Mouse (Mus musculus) bone marrow, adult 2 months (tissue): ENCODE measurements around the gene Nbas.

Source experiments
- CTCF ChIP-seq: fragments of 200-500 bp; IDR thresholded peaks from 2 replicates; pipeline ENCODE4 v1.5.1; 2011; ENCODE audit warnings: low read length, control low read depth; ENCODE audit not compliant: control insufficient read depth, insufficient read depth
- POLR2A ChIP-seq: fragments of 200-500 bp; IDR thresholded peaks from 2 replicates; pipeline ENCODE4 v1.6.1; 2011; ENCODE audit warnings: low read depth, mild to moderate bottlenecking, control low read depth, low read length, borderline replicate concordance; ENCODE audit not compliant: control insufficient read depth

- TF ChIP-seq CTCF (no peak), POLR2A (no peak)
These were observed 318.7 kb downstream of the Nbas start for GRCm38 (mm10) chr12:13587675-13588074.
